Mouse (Mus musculus) heart, embryonic 13.5 days (tissue): ENCODE measurements around the gene Rps6kb2. TPM values are rescaled to one million over a fixed set of nuclear protein-coding genes. Genes with fewer than 3 reads are reported as not detected.
"Not testable (repeated sequence)": the region's sequence is repeated elsewhere in the genome, so short reads cannot be mapped to it uniquely, and the experiment has no call there.

Experiments
- ATAC-seq: fragments of 200-750 bp; cut with Nextera tagmentation; 2 replicates; pipeline ENCODE4 v1.8.0; 2017; ENCODE audit warnings: moderate TSS enrichment; ENCODE audit not compliant: insufficient number of reproducible peaks, low FRiP score, low TSS enrichment; ENCODE audit errors: extremely low read depth
- H3K27ac ChIP-seq: fragments of 300-500 bp; sonication (generic); replicated peaks from 2 replicates; pipeline ENCODE4 v1.5.1; 2015; ENCODE audit warnings: moderate library complexity, mild to moderate bottlenecking, inconsistent platforms
- H3K27me3 ChIP-seq: fragments of 300-500 bp; sonication (generic); replicated peaks from 2 replicates; pipeline ENCODE4 v1.6.1; 2015; ENCODE audit warnings: mild to moderate bottlenecking, inconsistent platforms
- H3K36me3 ChIP-seq: fragments of 300-500 bp; sonication (generic); 2 replicates; pipeline ENCODE4 v1.6.1; 2015; ENCODE audit warnings: mild to moderate bottlenecking, inconsistent platforms
- H3K4me1 ChIP-seq: fragments of 300-500 bp; sonication (generic); 2 replicates; pipeline ENCODE4 v1.6.1; 2015; ENCODE audit warnings: inconsistent platforms
- H3K4me2 ChIP-seq: fragments of 300-500 bp; sonication (generic); 2 replicates; pipeline ENCODE4 v1.6.1; 2015; ENCODE audit warnings: inconsistent platforms, mild to moderate bottlenecking, moderate library complexity
- H3K4me3 ChIP-seq: fragments of 300-500 bp; sonication (generic); 2 replicates; pipeline ENCODE4 v1.5.1; 2015; ENCODE audit warnings: moderate library complexity, mild to moderate bottlenecking, inconsistent platforms
- H3K9ac ChIP-seq: fragments of 300-500 bp; sonication (generic); 2 replicates; pipeline ENCODE4 v1.6.1; 2015; ENCODE audit warnings: inconsistent platforms, mild to moderate bottlenecking, moderate library complexity
- H3K9me3 ChIP-seq: fragments of 300-500 bp; sonication (generic); 2 replicates; pipeline ENCODE4 v1.6.1; 2016; ENCODE audit warnings: inconsistent platforms
- WGBS: fragments of 180-500 bp; shearing (Covaris S2); methylation state at CpG from one replicate; pipeline ENCODE4 v1.1.7; 2015; ENCODE audit warnings: mixed read lengths; 5-methylcytosine and 5-hydroxymethylcytosine counted together
- polyA plus RNA-seq: library from polyadenylated mRNA; unstranded; fragments of >200 nt; fragmentation: Nextera tagmentation; extraction: Ambion mirVana; gene quantifications from 2 replicates; pipeline ENCODE4 v1.2.1, GENCODE M21; 2015

The Rps6kb2 gene
- polyA plus RNA-seq, 1 experiment from 2014 or later = 46.0 TPM

DNA sequence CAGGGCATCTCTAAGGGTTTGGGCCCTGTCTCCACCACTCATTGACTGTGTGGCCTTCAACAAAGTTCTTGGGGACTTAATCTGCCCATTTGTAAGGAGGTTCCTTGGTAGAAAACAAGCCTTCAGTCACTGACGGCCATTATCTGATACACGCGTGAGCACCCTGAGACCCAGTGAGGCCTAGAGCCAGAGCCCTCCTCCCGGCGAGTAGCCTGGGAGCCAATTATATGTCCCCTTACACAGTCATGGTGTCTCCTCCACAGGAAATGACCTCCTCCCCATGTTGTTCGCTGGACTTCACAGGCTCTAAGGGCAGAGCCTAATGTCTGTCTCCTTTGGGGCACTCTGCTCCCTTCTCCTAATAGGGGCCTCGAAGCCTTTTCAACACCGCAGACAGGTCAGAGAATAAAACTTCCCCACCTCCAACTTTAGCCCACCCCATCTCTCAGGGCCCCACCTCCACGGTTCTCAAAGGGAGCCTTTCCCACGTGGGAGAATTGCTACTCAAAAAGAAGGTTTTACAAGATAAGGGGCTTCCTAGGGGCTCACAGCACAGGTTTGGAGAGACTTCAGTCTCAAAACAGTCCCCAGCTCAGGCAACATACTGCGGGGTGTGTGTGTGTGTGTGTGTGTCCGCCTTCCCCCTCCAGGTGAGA is 16.7 kb downstream of the Rps6kb2 start:
- peaks cover 5% of the 10 kb centered on the region; the same call in 1 of the 2 replicates for H3K9me3 ChIP-seq
- ATAC-seq = no peak

DNA sequence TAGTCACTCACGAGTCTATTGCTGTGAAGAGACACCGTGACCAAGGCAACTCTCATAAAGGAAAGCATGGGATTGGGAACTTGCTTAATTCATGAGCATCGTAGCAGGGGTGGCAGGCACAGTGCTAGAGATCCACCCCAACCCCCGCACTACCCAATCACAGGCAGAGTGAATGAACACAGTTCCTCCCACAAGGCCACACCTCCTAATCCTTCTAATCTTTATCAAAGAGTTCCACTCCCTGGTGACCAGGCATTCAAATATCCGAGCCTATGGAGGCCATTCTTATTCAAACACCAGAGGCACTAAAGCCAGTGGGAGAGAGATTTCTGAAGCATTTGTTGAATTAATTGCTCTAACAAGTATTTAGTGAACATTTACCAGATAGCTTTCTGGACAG is 17.2 kb downstream of the Rps6kb2 start:
- H3K4me2 ChIP-seq = no peak overlapping the region
- no peaks in the 10 kb centered on the region for H3K27me3 ChIP-seq
- H3K9me3 ChIP-seq = peaks cover 5% of the 10 kb centered on the region; the same call in 1 of the 2 replicates
- H3K27ac ChIP-seq = no peak overlapping the region
- H3K9ac ChIP-seq = no peak overlapping the region
- no peak overlapping the region for H3K4me3 ChIP-seq
- peaks cover 21% of the 10 kb centered on the region for H3K4me1 ChIP-seq
- ATAC-seq = no peak
- WGBS = 84% methylated on average over 5 of the region's 5 CpGs
- H3K36me3 ChIP-seq = peaks cover 12% of the 10 kb centered on the region

More for the DNA sequence above, 16.7 kb downstream of the Rps6kb2 start:
- H3K36me3 ChIP-seq = peaks cover 18% of the 10 kb centered on the region
- no peak overlapping the region for H3K27ac ChIP-seq
- WGBS = 60% methylated on average over 12 of the region's 12 CpGs
- no peak overlapping the region for H3K4me2 ChIP-seq
- no peak overlapping the region for H3K4me3 ChIP-seq
- H3K27me3 ChIP-seq = no peaks in the 10 kb centered on the region
- peaks cover 27% of the 10 kb centered on the region for H3K4me1 ChIP-seq
- H3K9ac ChIP-seq = no peak overlapping the region

DNA sequence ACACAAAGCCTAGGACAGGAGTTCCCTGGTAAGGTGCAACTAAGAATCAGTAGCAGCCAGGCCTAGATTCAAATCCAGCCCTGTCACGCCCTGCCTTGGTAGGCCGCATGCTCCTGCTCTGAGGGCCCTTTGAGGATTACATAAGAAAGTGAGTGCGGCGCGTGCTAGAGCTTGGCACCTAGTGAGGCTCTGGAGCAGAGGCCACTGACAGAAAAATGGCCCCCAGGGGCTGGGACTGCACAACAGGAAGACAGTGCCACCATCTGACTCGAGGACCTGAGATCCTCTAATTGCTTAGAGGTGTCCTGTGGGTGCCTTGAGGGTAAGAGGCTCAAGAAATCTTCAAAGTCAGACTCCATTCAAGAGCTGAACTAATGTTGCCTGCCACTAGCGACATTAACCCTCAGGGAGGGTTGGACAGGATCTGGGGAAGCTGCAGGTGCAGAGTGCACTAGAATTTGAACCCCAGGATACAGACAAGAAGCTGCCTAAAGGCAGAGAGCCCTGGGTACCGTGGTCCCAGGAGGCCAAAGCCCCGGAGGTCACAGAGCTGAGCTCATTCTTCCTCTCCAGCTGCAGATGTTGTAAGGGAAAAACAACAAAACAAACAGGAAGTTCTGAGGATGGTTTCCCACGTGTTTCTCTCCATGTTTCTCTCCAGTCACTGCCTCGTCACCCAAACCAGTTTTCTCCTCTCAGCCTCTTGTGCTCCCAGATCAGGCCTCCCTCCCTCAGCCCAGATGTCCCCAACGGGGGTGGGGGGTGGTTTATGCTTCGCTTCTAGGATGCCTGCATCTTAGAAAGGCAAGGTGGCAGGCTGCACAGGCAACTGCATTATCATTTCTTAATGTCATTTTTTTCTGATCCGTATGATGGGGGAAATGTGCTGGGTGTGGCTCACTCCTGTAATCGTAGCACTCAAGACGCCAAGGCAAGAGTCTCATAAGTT is 18.3 kb downstream of the Rps6kb2 start:
- Histone ChIP-seq H3K9ac (no peak overlapping the region), H3K4me2 (no peak overlapping the region), H3K36me3 (peaks cover 1% of the 10 kb centered on the region), H3K4me1 (peaks cover 17% of the 10 kb centered on the region), H3K27ac (no peak overlapping the region), H3K4me3 (no peak overlapping the region), H3K9me3 (peaks cover 5% of the 10 kb centered on the region; the same call in 1 of the 2 replicates), H3K27me3 (no peaks in the 10 kb centered on the region)
- 74% methylated on average over 16 of the region's 16 CpGs for WGBS
- ATAC-seq = no peak

DNA sequence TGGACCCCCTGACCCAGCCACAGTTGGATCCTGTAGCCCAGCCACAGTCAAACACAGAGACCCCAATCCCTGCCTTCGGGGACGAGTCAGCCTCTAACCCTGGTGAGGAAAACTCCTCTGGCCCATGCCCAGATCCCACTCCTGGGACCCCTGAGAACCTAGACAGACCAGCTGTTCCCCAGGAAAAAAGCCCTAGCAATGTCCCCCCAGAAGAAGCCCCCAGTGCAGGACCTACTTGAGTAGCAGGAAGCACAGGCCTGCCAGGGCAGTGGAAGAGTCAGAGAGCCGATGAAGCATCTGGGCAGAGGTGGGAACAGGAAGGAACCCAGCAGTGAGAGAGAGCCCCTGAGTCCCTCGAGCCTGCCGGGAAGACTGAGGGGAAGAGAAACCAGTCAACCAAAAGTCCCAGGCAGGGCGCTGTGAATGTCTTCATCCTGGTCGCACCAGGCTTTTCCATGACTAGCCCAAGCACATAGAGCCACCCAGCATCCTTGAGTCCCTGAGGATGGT is 19.3 kb downstream of the Rps6kb2 start, which contains the start of gene Cabp4:
Gene Cabp4 (minus strand): TSS at position 275 of the 510 bp plus-strand sequence.
- Histone ChIP-seq H3K4me1 (peaks cover 8% of the 10 kb centered on the region), H3K4me2 (no peak within 1 kb of the TSS), H3K4me3 (no peak within 1 kb of the TSS), H3K36me3 (no peaks in the 10 kb centered on the region), H3K27ac (no peak within 1 kb of the TSS), H3K27me3 (0 out of 2 replicates have a peak, but pooled peaks cover 4% of the 10 kb centered on the region), H3K9ac (no peak within 1 kb of the TSS), H3K9me3 (peaks cover 5% of the 10 kb centered on the region; the same call in 1 of the 2 replicates)
- WGBS = 67% methylated on average over 7 of the region's 7 CpGs
- no peak for ATAC-seq

DNA sequence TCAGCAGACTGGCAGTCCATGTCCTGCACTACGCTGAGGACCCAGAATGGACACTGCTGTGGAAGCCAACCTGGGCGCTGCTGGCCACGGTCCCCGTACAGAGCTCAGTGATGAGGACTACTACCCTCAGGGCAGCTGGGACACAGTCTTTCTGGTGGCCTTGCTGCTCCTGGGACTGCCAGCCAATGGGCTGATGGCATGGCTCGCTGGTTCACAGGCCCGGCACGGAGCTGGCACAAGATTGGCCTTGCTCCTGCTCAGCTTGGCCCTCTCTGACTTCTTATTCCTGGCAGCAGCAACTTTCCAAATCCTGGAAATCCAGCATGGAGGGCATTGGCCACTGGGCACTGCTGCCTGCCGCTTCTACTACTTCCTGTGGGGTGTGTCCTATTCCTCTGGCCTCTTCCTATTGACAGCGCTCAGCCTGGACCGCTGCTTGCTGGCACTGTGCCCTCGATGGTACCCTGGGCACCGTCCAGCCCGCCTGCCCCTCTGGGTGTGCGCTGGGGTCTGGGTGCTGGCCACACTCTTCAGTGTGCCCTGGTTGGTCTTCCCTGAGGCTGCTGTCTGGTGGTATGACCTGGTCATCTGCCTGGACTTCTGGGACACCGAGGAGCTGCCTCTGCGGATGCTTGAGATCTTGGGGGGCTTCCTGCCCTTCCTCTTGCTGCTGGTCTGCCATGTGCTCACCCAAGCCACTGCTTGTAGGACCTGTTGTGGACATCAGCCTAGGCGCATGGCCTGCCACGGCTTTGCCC is 20.6 kb downstream of the Rps6kb2 start:
- 0 out of 2 replicates have a peak, but pooled peaks cover 9% of the 10 kb centered on the region for H3K27me3 ChIP-seq
- H3K9ac ChIP-seq = no peak overlapping the region
- peaks cover 5% of the 10 kb centered on the region; the same call in 1 of the 2 replicates for H3K9me3 ChIP-seq
- H3K27ac ChIP-seq = no peak overlapping the region
- H3K4me1 ChIP-seq = peaks cover 3% of the 10 kb centered on the region; the same call in 1 of the 2 replicates
- WGBS = 85% methylated on average over 18 of the region's 18 CpGs
- H3K4me3 ChIP-seq = no peak overlapping the region
- H3K36me3 ChIP-seq = no peaks in the 10 kb centered on the region
- no peak for ATAC-seq
- no peak overlapping the region for H3K4me2 ChIP-seq

DNA sequence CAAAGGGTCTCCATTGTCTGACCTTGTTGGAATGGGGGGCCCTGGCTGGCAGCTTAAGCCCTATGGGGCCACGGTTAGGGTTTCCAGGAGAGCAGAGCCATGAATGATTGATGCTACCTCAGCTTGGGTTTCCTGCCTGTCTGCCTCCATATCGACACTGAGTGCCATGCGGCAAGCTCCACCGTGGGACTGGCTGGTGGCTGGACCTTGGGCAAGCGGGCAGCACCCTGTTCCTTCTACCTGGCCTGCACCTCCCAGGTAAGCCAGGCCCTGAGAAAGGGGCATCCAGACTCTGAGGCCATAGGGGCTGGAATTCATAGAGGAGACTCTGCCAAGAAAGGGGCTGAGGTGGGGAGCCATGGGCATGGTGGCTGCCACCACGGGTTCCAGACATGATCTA is 23.0 kb downstream of the Rps6kb2 start:
- Histone ChIP-seq H3K4me2 (no peak overlapping the region), H3K36me3 (no peaks in the 10 kb centered on the region), H3K27ac (no peak overlapping the region), H3K4me1 (0 out of 2 replicates have a peak, but pooled peaks cover 3% of the 10 kb centered on the region), H3K4me3 (no peak overlapping the region), H3K9me3 (no peaks in the 10 kb centered on the region), H3K9ac (no peak overlapping the region; the same call in none of the 2 replicates), H3K27me3 (peaks cover 19% of the 10 kb centered on the region; the same call in 1 of the 2 replicates)
- 71% methylated on average over 6 of the region's 6 CpGs for WGBS
- ATAC-seq = no peak

DNA sequence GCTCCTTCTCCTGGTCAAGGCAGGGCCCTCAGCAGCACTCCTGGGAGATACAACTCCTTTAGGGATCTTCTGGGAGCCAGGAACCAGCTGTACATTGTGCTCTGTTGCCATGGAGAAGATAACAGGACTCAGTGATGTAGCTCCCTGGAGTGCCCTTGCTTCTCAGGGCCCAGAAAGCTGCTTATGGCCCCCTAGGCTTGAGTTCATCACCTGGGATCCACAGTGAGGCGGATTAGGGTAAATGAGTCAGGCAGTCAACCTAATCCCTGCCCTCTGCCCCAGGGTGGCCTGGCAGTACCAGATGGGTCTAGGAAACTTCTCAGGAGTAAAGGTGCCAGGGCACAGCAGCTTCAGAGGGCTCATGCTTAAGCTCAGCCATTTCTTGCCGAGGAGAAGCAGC is 23.7 kb downstream of the Rps6kb2 start, which contains the start of gene Gpr152:
Gene Gpr152 (plus strand): TSS at position 342 of the 400 bp plus-strand sequence.
- 77% methylated on average over 2 of the region's 2 CpGs for WGBS
- no peak within 1 kb of the TSS for H3K4me2 ChIP-seq
- H3K27ac ChIP-seq = no peak within 1 kb of the TSS
- peak within 1 kb of the TSS; percentile 28 for H3K9ac ChIP-seq
- H3K27me3 ChIP-seq = peaks cover 19% of the 10 kb centered on the region; the same call in 1 of the 2 replicates
- no peaks in the 10 kb centered on the region for H3K36me3 ChIP-seq
- ATAC-seq = no peak
- H3K9me3 ChIP-seq = no peaks in the 10 kb centered on the region
- H3K4me3 ChIP-seq = no peak within 1 kb of the TSS
- H3K4me1 ChIP-seq = 0 out of 2 replicates have a peak, but pooled peaks cover 3% of the 10 kb centered on the region

DNA sequence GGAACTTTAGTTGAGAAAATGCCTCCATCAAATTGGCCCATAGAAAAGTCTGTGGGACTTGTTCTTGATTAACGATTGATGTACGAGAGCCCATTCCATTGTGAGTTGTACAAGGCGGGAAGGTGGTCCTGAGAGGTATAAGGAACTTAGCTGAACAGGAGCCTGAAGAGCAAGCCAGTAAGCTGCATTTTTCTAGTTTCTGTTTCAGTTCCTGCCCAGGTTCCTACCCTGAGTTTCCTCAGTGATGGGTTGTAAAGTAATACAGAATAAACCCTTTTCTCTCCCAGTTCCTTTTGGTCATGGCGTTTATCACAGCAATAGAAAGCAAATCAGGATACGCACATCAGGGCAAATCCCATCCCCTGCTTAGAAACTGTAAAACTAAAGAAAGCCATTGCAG is 25.2 kb downstream of the Rps6kb2 start:
- Histone ChIP-seq H3K4me2 (no peak overlapping the region), H3K9ac (no peak overlapping the region), H3K4me1 (0 out of 2 replicates have a peak, but pooled peaks cover 3% of the 10 kb centered on the region), H3K36me3 (peaks cover 7% of the 10 kb centered on the region), H3K27me3 (peaks cover 19% of the 10 kb centered on the region; the same call in 1 of the 2 replicates), H3K27ac (no peak overlapping the region), H3K9me3 (no peaks in the 10 kb centered on the region), H3K4me3 (no peak overlapping the region)
- no peak for ATAC-seq
- WGBS = 79% methylated on average over 5 of the region's 5 CpGs

DNA sequence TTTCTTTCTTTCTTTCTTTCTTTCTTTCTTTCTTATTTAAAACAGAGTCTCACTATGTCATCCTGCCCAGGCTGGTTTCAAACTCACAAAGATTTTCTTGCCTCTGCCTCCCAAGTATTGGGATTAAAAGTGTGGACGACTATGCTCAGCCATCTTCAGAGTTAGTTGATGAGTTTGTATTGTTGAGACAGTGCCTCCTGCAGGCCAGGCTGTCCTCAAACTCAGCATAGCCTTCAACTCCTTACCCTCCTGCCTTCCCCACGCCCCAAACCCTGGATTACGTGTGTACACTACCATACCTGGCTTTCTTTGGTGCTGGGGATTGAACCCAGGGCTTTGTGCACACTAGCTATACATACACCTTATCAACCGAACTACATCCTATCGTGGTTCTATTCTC is 26.7 kb downstream of the Rps6kb2 start:
- H3K4me3 ChIP-seq = no peak overlapping the region

DNA sequence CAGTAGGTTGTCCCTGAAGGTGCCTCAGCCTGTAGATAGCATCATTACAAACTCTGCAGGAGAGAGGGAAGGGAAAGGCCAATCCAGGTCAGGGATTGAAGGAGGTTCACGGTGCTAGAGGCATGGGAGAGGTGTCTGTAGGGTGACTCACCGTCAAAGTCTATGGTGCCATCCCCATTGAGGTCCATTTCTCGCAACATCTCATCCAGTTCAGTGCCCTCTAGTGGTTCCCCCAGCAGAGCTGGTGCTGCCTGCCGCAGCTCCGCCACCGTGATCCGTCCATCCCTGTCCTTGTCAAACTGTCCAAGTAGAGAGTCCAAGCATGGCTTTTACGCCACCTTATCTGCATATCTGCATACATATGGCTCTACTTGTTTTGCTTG is 27.2 kb downstream of the Rps6kb2 start:
- ATAC-seq, H3K27ac ChIP-seq, H3K9ac ChIP-seq, H3K4me2 ChIP-seq, H3K4me1 ChIP-seq, H3K9me3 ChIP-seq, H3K4me3 ChIP-seq: not testable (repeated sequence)
- H3K27me3 ChIP-seq = peaks cover 19% of the 10 kb centered on the region; the same call in 1 of the 2 replicates
- H3K36me3 ChIP-seq = peaks cover 26% of the 10 kb centered on the region
- 15% methylated on average over 8 of the region's 8 CpGs for WGBS

More for the DNA sequence above, 26.7 kb downstream of the Rps6kb2 start:
- 70% methylated on average over 5 of the region's 5 CpGs for WGBS
- H3K9ac ChIP-seq = no peak overlapping the region
- no peaks in the 10 kb centered on the region for H3K9me3 ChIP-seq
- no peak overlapping the region for H3K27ac ChIP-seq
- no peak for ATAC-seq
- H3K27me3 ChIP-seq = peaks cover 19% of the 10 kb centered on the region; the same call in 1 of the 2 replicates
- peaks cover 21% of the 10 kb centered on the region for H3K36me3 ChIP-seq
- 0 out of 2 replicates have a peak, but pooled peaks cover 3% of the 10 kb centered on the region for H3K4me1 ChIP-seq
- H3K4me2 ChIP-seq = no peak overlapping the region
